Mouse (Mus musculus) heart, embryonic 13.5 days (tissue): ENCODE results near the gene Rmnd1. TPM values are rescaled to one million over a fixed set of nuclear protein-coding genes. Genes with fewer than 3 reads are reported as not detected.

Experiments
- polyA plus RNA-seq: library from polyadenylated mRNA; unstranded; fragments of >200 nt; fragmentation: Nextera tagmentation; extraction: Ambion mirVana; gene quantifications from 2 replicates; pipeline ENCODE4 v1.2.1, GENCODE M21; 2015

Rmnd1 gene
- polyA plus RNA-seq, 1 experiment from 2014 or later, result 70.5 TPM

Other genes starting within 250 kb of the Rmnd1 start
- 35.3 and 42.6 TPM in 2 replicates for gene Akap12, start 166.0 kb downstream of the Rmnd1 start, polyA plus RNA-seq
- gene Zbtb2, start 44.3 kb downstream of the Rmnd1 start, polyA plus RNA-seq, result 10.2 and 10.5 TPM in 2 replicates
- gene Armt1, start 79 bp upstream of the Rmnd1 start, polyA plus RNA-seq, result 15.2 and 15.7 TPM in 2 replicates
- not detected in 2 replicates for gene Ccdc170, start 50.1 kb upstream of the Rmnd1 start, polyA plus RNA-seq
- 0.51 and 0.74 TPM in 2 replicates for gene Esr1, start 179.2 kb upstream of the Rmnd1 start, polyA plus RNA-seq